Mouse (Mus musculus): ENCODE measurements around the gene Slc9c1. TPM values are rescaled to one million over a fixed set of nuclear protein-coding genes. Genes with fewer than 3 reads are reported as not detected.
"Not testable (repeated sequence)": the region's sequence is repeated elsewhere in the genome, so short reads cannot be mapped to it uniquely, and the experiment has no call there.

The Slc9c1 gene
- polyA plus RNA-seq (2015; fragmentation: Nextera tagmentation; extraction: Ambion mirVana): 0.04 TPM in 1 of 2 replicates, not detected in the other

DNA sequence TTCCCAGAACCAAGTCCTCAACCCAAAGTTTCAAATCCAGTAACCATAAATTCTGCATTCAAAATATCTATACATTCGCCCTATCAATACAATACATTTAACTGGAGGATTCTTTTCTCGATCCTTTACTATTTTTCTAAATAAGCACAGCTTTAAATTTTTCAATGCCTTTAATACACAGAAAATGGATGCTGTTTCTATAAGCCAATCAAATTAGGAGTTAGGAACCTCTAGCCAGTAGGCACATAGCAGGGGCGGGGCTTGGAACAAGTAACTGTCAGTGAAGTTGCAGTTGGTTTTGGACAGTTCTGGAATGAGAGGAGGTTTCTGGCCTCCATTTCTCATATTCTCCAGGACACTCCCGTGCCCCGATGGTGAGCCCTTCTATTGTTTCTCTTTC lies at the start of gene Slc9c1:
Slc9c1 (plus strand) TSS at position 301 of the 400 bp plus-strand sequence.
- no peak within 1 kb of the TSS for H3K4me3 ChIP-seq (replicated peaks)
- no peaks in the 10 kb centered on the region for H3K4me1 ChIP-seq (replicated peaks)
- H3K4me2 ChIP-seq (replicated peaks): no peak within 1 kb of the TSS
- H3K9ac ChIP-seq: no peak within 1 kb of the TSS
- ATAC-seq: no peak
- 91% methylated on average over 5 of the region's 5 CpGs for WGBS
- H3K27ac ChIP-seq: no peak within 1 kb of the TSS
- H3K27me3 ChIP-seq (replicated peaks): no peaks in the 10 kb centered on the region
- no peaks in the 10 kb centered on the region for H3K36me3 ChIP-seq
- H3K9me3 ChIP-seq: no peaks in the 10 kb centered on the region

DNA sequence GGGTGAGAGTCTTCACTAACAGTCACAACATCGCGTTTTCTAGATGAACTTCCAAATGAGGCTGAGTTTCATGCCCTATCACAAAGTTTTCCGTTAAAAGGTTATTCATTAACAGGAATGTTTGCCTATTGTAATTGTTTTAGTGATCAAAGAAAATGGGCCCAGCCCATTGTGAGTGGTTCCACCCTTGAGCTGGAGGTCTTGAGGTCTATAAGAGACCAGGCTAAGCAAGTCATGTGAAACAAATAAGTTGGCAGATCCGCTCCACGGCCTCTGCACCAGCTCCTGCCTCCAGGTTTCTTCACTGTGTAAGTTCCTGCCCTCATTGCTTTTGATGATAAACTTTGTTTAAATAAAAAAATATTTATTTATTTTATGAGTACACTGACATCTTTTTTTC lies 42.2 kb upstream of the Slc9c1 start, which contains the start of gene Gm609:
Gm609 (minus strand) TSS at position 43 of the 400 bp plus-strand sequence.
- Histone ChIP-seq H3K36me3 (no peaks in the 10 kb centered on the region), H3K9me3 (no peaks in the 10 kb centered on the region), H3K4me1 (replicated peaks) (no peaks in the 10 kb centered on the region), H3K27ac (no peak within 1 kb of the TSS), H3K27me3 (replicated peaks) (no peaks in the 10 kb centered on the region), H3K4me3 (replicated peaks) (no peak within 1 kb of the TSS), H3K9ac (no peak within 1 kb of the TSS), H3K4me2 (replicated peaks) (no peak within 1 kb of the TSS)
- 50% methylated on average over 5 of the region's 5 CpGs for WGBS
- peak; percentile 93 for ATAC-seq

DNA sequence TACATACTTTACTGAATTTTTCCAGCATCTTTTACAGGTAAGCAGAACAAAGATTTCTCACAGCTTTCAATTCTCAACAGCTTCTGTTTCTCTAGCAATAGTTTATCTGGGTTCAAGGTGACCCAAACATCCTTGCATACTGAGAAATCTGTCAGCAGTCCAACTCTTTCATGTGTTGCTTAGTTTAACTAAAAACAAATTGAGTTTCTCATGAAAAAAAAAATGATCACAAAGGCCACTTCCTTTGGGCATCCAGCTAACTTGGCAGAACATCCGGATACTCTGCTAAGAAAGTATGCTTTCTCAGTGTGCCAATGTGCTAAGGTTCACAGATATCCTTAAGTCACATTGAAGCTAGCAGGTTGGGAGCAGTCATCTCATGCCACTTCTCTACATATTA lies 39.8 kb upstream of the Slc9c1 start:
- H3K4me3 ChIP-seq (replicated peaks): no peak overlapping the region
- no peaks in the 10 kb centered on the region for H3K36me3 ChIP-seq
- no peaks in the 10 kb centered on the region for H3K9me3 ChIP-seq
- H3K4me2 ChIP-seq (replicated peaks): no peak overlapping the region
- ATAC-seq: no peak
- WGBS: 68% methylated on average over 1 of the region's 1 CpGs
- no peak overlapping the region for H3K9ac ChIP-seq
- no peaks in the 10 kb centered on the region for H3K27me3 ChIP-seq (replicated peaks)
- no peaks in the 10 kb centered on the region for H3K4me1 ChIP-seq (replicated peaks)
- no peak overlapping the region for H3K27ac ChIP-seq

DNA sequence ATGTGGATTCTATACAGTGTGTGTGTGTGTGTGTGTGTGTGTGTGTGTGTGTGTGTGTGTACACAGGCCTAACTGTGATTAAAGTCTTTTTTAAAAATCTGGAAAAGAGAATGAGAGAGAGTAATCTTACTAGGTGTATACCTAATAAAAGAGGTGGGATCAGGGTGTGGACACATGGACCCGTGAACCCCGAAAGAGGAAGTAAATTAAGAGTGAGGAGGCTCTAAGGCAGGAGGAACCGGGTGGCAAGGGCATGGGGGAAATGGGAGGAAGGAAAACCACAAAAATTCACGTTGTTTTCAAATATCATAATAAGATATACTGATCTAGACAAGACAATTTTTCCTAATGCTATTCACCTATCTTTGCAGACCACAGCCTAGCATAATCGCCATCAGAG lies 9.6 kb upstream of the Slc9c1 start:
- Histone ChIP-seq H3K27ac (no peak overlapping the region), H3K36me3 (no peaks in the 10 kb centered on the region), H3K4me3 (replicated peaks) (no peak overlapping the region), H3K9ac (no peak overlapping the region), H3K4me2 (replicated peaks) (no peak overlapping the region), H3K9me3 (no peaks in the 10 kb centered on the region), H3K27me3 (replicated peaks) (no peaks in the 10 kb centered on the region), H3K4me1 (replicated peaks) (no peaks in the 10 kb centered on the region)
- ATAC-seq: peak; percentile 78; the same call in 1 of the 2 replicates
- 62% methylated on average over 5 of the region's 5 CpGs for WGBS

DNA sequence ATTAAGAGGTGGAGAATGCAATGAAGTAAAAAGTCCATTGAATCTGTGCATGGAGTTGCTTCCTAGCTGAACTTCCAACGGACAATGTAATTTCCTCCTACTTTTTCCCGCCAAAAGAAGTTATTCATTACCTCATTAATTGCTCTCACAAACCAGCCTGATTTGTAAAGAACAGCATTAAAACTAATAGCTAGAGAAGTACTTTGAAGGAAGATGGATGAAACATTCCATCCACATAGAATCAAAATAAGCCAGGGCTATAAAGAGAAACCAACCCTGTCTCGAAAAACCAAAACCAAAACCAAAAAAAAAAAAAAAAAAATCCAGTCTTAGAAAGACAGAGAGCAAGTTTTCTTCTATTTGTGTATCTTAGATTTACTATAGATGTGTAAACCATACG lies 3.2 kb upstream of the Slc9c1 start, which contains the start of gene Gm17783:
Gm17783 (minus strand) TSS at position 101 of the 400 bp plus-strand sequence.
- no peak for ATAC-seq
- H3K4me2 ChIP-seq (replicated peaks): no peak within 1 kb of the TSS

GRCm38 (mm10) chr16:45538342-45538741 lies 3.2 kb downstream of the Slc9c1 start:
- not testable (repeated sequence) for H3K9me3 ChIP-seq; H3K27ac ChIP-seq; H3K4me1 ChIP-seq (replicated peaks); H3K36me3 ChIP-seq; H3K4me2 ChIP-seq (replicated peaks); H3K27me3 ChIP-seq (replicated peaks); H3K4me3 ChIP-seq (replicated peaks); H3K9ac ChIP-seq
- peak; percentile 89 for ATAC-seq
- 47% methylated on average over 1 of the region's 1 CpGs for WGBS

More for the DNA sequence above, 3.2 kb upstream of the Slc9c1 start, which contains the start of gene Gm17783:
- Histone ChIP-seq H3K9ac (no peak within 1 kb of the TSS), H3K4me3 (replicated peaks) (no peak within 1 kb of the TSS), H3K27me3 (replicated peaks) (no peaks in the 10 kb centered on the region), H3K27ac (no peak within 1 kb of the TSS), H3K9me3 (no peaks in the 10 kb centered on the region), H3K36me3 (no peaks in the 10 kb centered on the region), H3K4me1 (replicated peaks) (no peaks in the 10 kb centered on the region)
- 75% methylated on average over 4 of the region's 4 CpGs for WGBS

GRCm38 (mm10) chr16:45542108-45542507 lies 7.0 kb downstream of the Slc9c1 start:
- Histone ChIP-seq H3K9ac (no peak overlapping the region), H3K4me2 (replicated peaks) (no peak overlapping the region), H3K36me3 (no peaks in the 10 kb centered on the region), H3K4me1 (replicated peaks) (no peaks in the 10 kb centered on the region), H3K27me3 (replicated peaks) (no peaks in the 10 kb centered on the region), H3K27ac (no peak overlapping the region), H3K9me3 (no peaks in the 10 kb centered on the region), H3K4me3 (replicated peaks) (no peak overlapping the region)
- ATAC-seq: no peak

DNA sequence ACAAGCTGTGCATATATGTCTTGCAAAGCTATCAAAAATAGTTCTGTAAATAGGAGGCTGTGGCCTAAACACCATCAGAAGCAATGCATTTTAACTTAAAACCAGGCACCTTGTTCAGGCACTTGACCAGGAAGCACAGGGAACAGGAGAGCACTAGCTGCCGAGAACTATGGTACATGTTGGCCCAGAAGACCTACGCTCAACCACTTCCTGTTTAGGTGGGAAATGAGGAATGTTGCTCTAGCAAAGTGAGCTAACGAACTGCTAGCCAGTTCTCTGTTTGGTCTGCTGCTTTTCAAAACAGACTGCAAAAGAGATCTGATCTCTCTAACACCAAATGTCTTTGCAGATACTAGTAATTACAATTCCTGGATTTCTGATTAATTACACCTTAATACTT lies 9.2 kb downstream of the Slc9c1 start:
- 67% methylated on average over 3 of the region's 3 CpGs for WGBS
- H3K9ac ChIP-seq: no peak overlapping the region
- no peak for ATAC-seq
- no peaks in the 10 kb centered on the region for H3K4me1 ChIP-seq (replicated peaks)
- H3K36me3 ChIP-seq: no peaks in the 10 kb centered on the region
- no peak overlapping the region for H3K4me3 ChIP-seq (replicated peaks)
- H3K4me2 ChIP-seq (replicated peaks): no peak overlapping the region
- H3K27ac ChIP-seq: no peak overlapping the region
- no peaks in the 10 kb centered on the region for H3K9me3 ChIP-seq
- H3K27me3 ChIP-seq (replicated peaks): no peaks in the 10 kb centered on the region

DNA sequence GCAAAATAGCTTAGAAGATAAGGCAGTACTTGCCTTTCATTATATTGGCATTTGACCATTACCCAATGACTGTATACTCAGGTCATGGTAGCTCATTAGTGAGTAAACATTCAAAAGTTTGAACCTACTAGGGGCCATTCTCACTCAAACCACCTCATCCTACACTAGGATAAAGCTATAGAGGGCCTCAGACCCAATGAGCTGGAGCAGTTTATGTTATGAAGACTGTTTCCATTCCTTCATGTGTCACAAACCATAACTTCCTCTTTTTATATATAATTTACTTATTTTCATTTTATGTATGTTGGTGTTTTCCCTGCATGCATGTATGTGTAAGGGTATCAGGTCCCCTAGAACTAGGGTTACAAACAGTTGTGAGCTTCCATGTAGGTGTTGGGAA lies 12.9 kb downstream of the Slc9c1 start:
- H3K9me3 ChIP-seq: no peaks in the 10 kb centered on the region
- ATAC-seq: no peak
- H3K4me1 ChIP-seq (replicated peaks): no peaks in the 10 kb centered on the region
- no peak overlapping the region for H3K4me2 ChIP-seq (replicated peaks)
- H3K36me3 ChIP-seq: no peaks in the 10 kb centered on the region
- H3K9ac ChIP-seq: no peak overlapping the region
- no peak overlapping the region for H3K27ac ChIP-seq
- no peak overlapping the region for H3K4me3 ChIP-seq (replicated peaks)
- H3K27me3 ChIP-seq (replicated peaks): no peaks in the 10 kb centered on the region

- no peaks in the 10 kb centered on the region for H3K27me3 ChIP-seq (replicated peaks)
- H3K27ac ChIP-seq: no peak overlapping the region
- H3K36me3 ChIP-seq: no peaks in the 10 kb centered on the region
- 29% methylated on average over 2 of the region's 2 CpGs for WGBS
- no peak overlapping the region for H3K4me2 ChIP-seq (replicated peaks)
- no peaks in the 10 kb centered on the region for H3K4me1 ChIP-seq (replicated peaks)
- ATAC-seq: peak; percentile 49; the same call in 1 of the 2 replicates
- H3K9me3 ChIP-seq: no peaks in the 10 kb centered on the region
- H3K9ac ChIP-seq: no peak overlapping the region
- no peak overlapping the region for H3K4me3 ChIP-seq (replicated peaks)
Observed at GRCm38 (mm10) chr16:45551579-45551978, 16.5 kb downstream of the Slc9c1 start.

GRCm38 (mm10) chr16:45561747-45562146 lies 26.6 kb downstream of the Slc9c1 start:
- Histone ChIP-seq H3K9ac (no peak overlapping the region), H3K9me3 (no peaks in the 10 kb centered on the region), H3K36me3 (no peaks in the 10 kb centered on the region), H3K4me1 (replicated peaks) (no peaks in the 10 kb centered on the region), H3K27ac (no peak overlapping the region), H3K4me3 (replicated peaks) (no peak overlapping the region), H3K27me3 (replicated peaks) (no peaks in the 10 kb centered on the region), H3K4me2 (replicated peaks) (no peak overlapping the region)
- ATAC-seq: no peak
- 54% methylated on average over 3 of the region's 3 CpGs for WGBS

DNA sequence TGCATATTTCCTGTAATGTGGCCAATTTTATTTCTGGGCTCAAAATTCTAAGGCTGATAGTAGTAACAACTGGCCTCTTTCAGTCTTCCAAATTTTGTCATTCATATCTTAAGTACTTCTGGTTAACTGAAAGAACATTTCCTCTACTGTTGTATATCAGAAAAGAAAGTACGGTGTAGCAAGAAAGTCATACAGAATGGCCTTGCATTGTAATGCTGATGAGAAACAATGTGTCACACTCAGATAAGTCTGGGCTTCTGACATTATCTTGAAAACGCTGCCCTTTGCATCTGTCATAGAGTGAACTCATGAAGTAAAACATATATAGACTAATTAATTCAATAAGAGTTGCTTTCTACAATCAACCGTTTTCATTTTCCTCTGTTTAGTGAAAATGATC lies 37.2 kb downstream of the Slc9c1 start:
- Histone ChIP-seq H3K27me3 (replicated peaks) (no peaks in the 10 kb centered on the region), H3K36me3 (no peaks in the 10 kb centered on the region), H3K4me1 (replicated peaks) (no peaks in the 10 kb centered on the region), H3K9ac (no peak overlapping the region), H3K4me3 (replicated peaks) (no peak overlapping the region), H3K4me2 (replicated peaks) (no peak overlapping the region), H3K27ac (no peak overlapping the region), H3K9me3 (no peaks in the 10 kb centered on the region)
- no peak for ATAC-seq
- 82% methylated on average over 3 of the region's 3 CpGs for WGBS

DNA sequence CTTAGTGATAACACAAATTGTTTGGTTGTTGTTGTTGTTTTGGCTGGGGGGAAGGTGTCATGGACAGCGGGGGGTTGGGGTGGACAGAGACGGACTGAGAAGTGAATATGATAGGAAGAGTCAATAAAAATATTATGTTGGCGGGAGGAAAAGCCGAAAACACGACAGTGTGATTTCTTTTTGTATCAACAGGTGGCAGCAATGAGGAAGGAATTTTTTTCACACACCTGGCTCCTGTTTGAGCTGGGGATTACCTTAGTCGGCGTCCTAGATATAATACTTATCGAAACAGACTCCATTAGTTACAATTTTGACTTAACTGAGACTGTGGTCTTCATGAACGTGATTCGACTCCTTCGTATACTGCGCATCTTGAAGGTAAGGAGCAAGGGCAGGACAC lies 44.8 kb downstream of the Slc9c1 start:
- Histone ChIP-seq H3K27me3 (replicated peaks) (no peaks in the 10 kb centered on the region), H3K4me2 (replicated peaks) (no peak overlapping the region), H3K27ac (no peak overlapping the region), H3K36me3 (no peaks in the 10 kb centered on the region), H3K4me3 (replicated peaks) (no peak overlapping the region), H3K4me1 (replicated peaks) (no peaks in the 10 kb centered on the region), H3K9me3 (no peaks in the 10 kb centered on the region), H3K9ac (no peak overlapping the region)
- no peak for ATAC-seq
- 59% methylated on average over 12 of the region's 12 CpGs for WGBS
